Mouse (Mus musculus): ENCODE data around the gene Ccdc54.

Gene Ccdc54

DNA sequence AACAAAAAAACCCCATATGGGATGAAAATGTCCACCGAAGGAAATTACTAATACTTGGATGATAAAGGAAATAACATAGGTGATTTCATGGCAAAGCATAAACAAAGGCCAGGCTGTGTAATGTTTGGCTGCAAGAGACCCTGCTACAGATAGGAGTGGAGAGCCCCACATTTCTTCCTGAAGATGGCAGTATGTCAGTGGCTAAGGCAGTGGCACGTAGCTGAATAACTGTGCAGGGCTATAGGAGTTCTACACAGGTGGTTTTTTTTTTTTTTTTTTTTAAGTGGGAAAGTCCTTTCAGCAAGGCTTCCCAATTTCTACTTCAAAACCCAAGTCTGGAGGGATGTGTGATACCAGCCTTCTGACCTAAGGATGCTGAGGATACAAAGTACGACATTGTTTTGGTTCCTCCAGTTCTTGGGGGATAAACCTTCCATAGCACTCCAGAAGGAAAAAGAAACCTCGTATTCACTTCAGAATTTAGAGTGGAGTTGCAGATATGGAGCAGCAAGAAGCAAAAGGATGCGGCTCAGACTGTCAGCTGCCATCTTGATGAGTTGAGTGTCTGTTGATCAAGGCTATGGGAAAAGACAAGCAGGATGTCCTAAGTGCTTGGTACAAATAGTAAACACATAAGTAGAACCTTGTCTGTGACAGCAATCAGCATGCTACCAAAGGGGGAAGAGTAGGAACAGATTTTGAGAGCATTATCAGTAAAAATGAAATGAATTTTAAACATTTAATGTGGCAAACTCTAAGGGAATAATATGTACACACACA lies 48.2 kb downstream of the Ccdc54 start:
- DNase-seq (ENCODE audit: low spot score in 2 of 2): no peak

Measured in urinary bladder, postnatal 4 days (tissue).